Mouse (Mus musculus) left cerebral cortex, adult 9 months (tissue): ENCODE measurements around the gene Bpnt1.

ENCODE experiments used
- DNase-seq, 2 experiments: peaks; one replicate each; pipeline ENCODE4 v3.0.0; 2022; ENCODE audit warnings: low spot score in 2 of 2

The Bpnt1 gene

DNA sequence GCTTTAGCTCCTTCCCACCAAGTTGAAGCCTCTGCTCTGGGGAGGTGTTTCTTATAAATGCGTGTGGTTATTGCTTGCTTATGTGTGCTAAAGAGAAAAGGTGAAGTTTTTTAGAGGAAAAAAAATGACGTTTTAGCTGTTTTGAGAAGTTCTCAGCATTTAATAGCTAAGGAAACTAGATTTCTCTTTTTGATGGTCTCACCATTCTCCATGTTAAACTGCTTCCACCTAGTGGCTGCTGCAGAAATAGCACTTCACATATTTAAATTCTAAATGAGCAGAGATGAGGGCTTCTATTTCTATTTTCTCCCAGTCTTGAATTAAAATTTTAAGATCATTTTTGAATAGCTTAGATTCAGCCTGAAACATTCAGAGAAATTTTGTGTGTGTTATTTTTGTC is 72.1 kb downstream of the Bpnt1 start:
- peak in 1 of 2 experiments; percentile 24 for DNase-seq

DNA sequence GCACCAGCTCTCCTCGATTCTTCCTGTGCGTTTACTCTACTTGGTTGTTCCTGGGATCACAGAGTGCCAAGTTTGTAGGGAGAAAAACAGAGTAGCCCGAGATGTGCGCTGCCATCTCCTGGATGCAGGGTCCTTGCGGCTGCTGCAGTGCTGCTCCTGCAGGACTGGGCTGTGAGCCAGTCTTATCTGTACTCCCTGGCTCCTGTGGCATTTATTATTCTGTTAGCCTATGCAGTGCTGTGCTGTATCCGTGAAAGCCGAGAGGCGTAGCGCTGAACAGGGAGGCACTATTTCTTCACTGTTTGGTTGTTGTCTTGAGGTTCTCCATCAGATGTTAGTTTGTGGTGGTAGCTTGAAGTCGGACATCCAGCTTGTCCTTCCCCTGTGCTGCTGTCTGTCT is 74.0 kb downstream of the Bpnt1 start:
- DNase-seq, result no peak
